22 mouse cellular contexts compared by ENCODE assay signal in genomic region chr2:6678231-6678630, GRCm38 (mm10).
"Had no signal": no experiment of that assay in that cellular context is flagged by ENCODE, and none has a peak within 500 bp of the region (broad histone marks: within the 10 kb centered on the region; RNA-seq: fewer than 3 reads in every experiment).

No protein-coding gene starts in this region.

- H3K4me2 ChIP-seq: heart, embryonic 12.5 days; kidney, embryonic 15.5 days; limb, embryonic 13.5 days; limb, embryonic 15.5 days; liver, embryonic 12.5 days had no signal

- H3K36me3 ChIP-seq: heart, embryonic 10.5 days; heart, embryonic 12.5 days; kidney, embryonic 15.5 days; limb, embryonic 13.5 days; limb, embryonic 15.5 days; liver, embryonic 12.5 days had no signal

- H3K4me1 ChIP-seq: heart, embryonic 10.5 days; heart, embryonic 12.5 days; kidney, embryonic 15.5 days; limb, embryonic 13.5 days; limb, embryonic 15.5 days; liver, embryonic 12.5 days had no signal

- H3K9ac ChIP-seq: heart, embryonic 12.5 days; kidney, embryonic 15.5 days; limb, embryonic 13.5 days; limb, embryonic 15.5 days; liver, embryonic 12.5 days; liver, embryonic 14.5 days had no signal

- H3K4me3 ChIP-seq: heart, embryonic 10.5 days; heart, embryonic 12.5 days; kidney, embryonic 15.5 days; limb, embryonic 13.5 days; limb, embryonic 15.5 days; liver, embryonic 12.5 days had no signal

- H3K27ac ChIP-seq: heart, embryonic 10.5 days; kidney, embryonic 15.5 days; kidney, postnatal 0 days; limb, embryonic 13.5 days; limb, embryonic 15.5 days; liver, embryonic 12.5 days; liver, embryonic 14.5 days had no signal

- DNase-seq: gastrocnemius, postnatal 14 days; gastrocnemius, postnatal 36 days; heart, adult 18-20 months; heart, postnatal 10 days; heart, postnatal 36 days; kidney, adult 11 months; kidney, adult 2 months; kidney, adult 9 months; kidney, postnatal 14 days; kidney, postnatal 36 days; layer of hippocampus, adult 9-11 months; layer of hippocampus, postnatal 36 days; left cerebral cortex, postnatal 4 days had no signal

- ATAC-seq: intestine, embryonic 16.5 days; liver, embryonic 12.5 days had no signal

- H3K9me3 ChIP-seq: heart, embryonic 10.5 days; heart, embryonic 12.5 days; kidney, embryonic 15.5 days; limb, embryonic 13.5 days; limb, embryonic 15.5 days; liver, embryonic 12.5 days had no signal

- H3K27me3 ChIP-seq: heart, embryonic 12.5 days; kidney, embryonic 15.5 days; limb, embryonic 13.5 days; limb, embryonic 15.5 days; liver, embryonic 12.5 days had no signal
